Mouse (Mus musculus): ENCODE measurements around the gene Izumo1. TPM values are rescaled to one million over a fixed set of nuclear protein-coding genes. Genes with fewer than 3 reads are reported as not detected.

Izumo1 gene
- polyA plus RNA-seq, 1 experiment from 2014 or later: not detected

DNA sequence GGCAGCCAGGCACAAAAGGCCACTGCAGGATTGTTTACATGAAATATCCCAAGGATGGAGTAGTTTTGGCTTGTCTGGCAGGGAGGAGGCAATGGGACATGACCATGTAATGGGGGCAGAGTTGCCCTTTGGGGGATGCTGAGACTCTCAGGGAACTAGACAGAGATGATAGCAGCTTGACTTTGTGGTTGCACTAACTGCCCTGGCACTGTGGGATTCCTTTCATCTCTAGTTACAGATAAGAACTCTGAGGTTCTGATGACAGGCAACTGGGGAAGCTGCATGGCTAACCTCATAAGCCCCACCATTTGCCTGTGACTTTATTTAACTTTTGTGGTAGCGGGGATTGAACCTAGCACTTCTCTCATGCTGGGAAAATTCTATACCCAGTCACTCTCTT is 25.5 kb upstream of the Izumo1 start:
- H3K4me1 ChIP-seq: peaks cover 11% of the 10 kb centered on the region
- no peak overlapping the region for H3K4me3 ChIP-seq
- no peak for DNase-seq (ENCODE audit: low spot score)
- H3K9me3 ChIP-seq (replicated peaks): no peaks in the 10 kb centered on the region
- H3K27me3 ChIP-seq (ENCODE audit: low read depth, poor library complexity, severe bottlenecking): no peaks in the 10 kb centered on the region
- H3K36me3 ChIP-seq: no peaks in the 10 kb centered on the region
- no peak overlapping the region for H3K27ac ChIP-seq
- 81% methylated on average over 1 of the region's 1 CpGs for WGBS

DNA sequence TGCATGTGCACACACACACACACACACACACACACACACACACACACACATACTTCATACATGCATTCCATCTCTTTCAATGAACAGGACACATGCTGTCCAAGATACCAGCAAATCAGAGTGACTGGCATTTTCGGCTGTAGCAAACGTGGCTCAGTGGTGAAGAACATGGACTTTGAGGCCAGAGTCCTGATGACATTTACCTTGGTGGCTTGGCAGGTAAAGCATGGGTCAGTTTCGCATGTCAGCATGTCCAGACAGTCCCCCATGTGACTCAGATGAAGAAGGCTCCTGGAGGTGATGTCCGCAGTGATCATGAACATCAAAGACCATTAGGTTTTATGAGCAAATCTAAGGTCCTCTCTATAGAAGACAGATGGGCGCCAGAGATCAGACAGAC is 24.6 kb upstream of the Izumo1 start:
- H3K36me3 ChIP-seq: no peaks in the 10 kb centered on the region
- DNase-seq (ENCODE audit: low spot score): no peak
- no peaks in the 10 kb centered on the region for H3K27me3 ChIP-seq (ENCODE audit: low read depth, poor library complexity, severe bottlenecking)
- H3K27ac ChIP-seq: no peak overlapping the region
- H3K4me1 ChIP-seq: peaks cover 19% of the 10 kb centered on the region
- H3K9me3 ChIP-seq (replicated peaks): no peaks in the 10 kb centered on the region
- 88% methylated on average over 5 of the region's 5 CpGs for WGBS
- no peak overlapping the region for H3K4me3 ChIP-seq

DNA sequence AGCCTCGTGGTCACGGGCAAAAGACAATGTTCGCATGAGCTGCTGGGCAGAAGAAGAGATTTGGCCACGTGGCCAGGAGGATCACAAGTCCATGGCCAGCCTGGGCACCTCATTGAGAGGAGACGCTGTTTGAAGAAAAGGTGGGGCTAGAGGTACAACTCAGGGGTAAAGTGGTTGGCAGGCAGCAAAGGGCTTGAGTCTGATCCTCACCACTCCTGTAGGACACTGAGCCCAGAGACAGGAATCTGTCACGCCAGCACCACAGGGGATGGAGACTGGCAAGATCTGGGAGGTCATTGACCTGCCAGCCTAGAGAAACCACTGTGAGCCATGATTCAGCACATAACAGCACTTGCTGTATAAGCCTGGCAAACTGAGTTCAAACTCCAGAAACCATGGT is 24.1 kb upstream of the Izumo1 start:
- Histone ChIP-seq H3K4me1 (peaks cover 20% of the 10 kb centered on the region), H3K36me3 (no peaks in the 10 kb centered on the region), H3K27me3 (ENCODE audit: low read depth, poor library complexity, severe bottlenecking) (no peaks in the 10 kb centered on the region), H3K9me3 (replicated peaks) (no peaks in the 10 kb centered on the region), H3K4me3 (no peak overlapping the region), H3K27ac (no peak overlapping the region)
- 92% methylated on average over 6 of the region's 6 CpGs for WGBS
- DNase-seq (ENCODE audit: low spot score): no peak

DNA sequence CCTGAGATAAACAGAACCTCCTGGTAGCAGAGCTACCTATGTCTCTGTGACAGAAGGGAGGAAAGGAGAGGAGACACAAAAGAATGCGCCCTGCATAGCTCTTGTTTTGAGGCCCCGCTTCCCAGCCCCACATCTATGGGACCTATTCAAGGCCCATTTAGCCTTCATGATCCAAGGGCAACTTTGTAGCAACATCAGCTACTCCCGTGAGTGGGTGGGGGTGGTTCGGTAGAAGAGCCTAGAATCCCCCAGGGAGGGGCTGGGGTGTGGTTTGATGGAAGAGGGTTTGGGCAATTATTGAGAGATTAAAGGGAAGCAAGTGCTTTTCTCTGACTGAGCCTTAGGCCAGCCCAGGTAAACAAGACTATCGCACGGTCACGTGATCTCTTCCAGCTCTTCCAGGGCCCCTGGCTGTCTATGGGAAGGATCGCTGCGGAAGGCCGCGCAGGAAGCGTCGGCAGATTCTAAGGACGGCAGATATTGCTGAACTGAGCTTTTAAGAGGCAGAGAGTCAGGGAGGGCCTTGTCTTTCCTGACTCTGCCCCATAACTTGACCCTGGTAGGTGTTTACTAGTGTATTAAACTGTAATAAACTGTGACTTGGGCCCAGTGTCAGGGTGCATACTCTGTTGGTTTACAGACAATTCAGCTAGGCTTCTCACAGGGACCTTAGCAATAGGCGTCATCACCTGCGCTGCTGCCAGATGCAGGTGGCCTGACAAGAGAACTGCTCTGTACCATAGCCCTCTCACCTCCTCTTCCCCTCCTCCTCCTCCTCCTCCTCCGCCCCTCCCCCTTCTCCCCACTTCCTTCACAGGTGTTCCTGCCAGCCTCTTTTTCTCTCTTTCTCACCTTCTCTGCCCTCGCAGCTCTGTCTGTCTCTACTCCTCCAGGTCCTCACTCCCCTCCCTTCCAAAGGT is 22.4 kb upstream of the Izumo1 start:
- no peaks in the 10 kb centered on the region for H3K36me3 ChIP-seq

DNA sequence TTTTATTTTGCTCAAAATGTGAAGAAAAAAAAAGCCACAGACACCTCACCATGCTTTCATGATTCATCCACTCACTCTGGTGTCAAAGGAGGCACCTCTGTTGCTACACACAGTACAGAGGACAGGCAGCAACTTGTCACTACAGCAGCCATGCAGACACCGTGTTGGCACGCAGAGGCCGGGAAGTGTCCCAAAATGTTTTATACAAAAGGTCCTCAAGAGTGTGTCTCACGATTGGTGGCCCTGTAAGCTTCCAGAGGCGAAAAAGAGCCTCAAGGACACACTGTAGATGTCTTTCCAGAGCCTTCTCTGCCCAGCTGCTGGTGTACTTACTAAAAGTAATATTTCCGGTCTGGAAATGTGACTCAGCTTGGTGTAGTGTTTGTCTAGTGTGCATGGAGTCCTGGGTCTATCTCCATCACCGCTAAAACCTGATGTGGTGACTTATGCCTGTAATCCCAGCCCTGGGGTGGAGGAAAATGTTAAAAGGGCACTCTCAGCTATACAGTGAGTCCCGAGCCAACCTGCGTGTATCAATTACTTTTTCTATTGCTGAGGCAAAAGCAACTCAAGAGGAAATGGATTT is 15.8 kb upstream of the Izumo1 start:
- Histone ChIP-seq H3K36me3 (no peaks in the 10 kb centered on the region), H3K4me3 (no peak overlapping the region), H3K4me1 (peaks cover 9% of the 10 kb centered on the region), H3K27ac (no peak overlapping the region), H3K27me3 (ENCODE audit: low read depth, poor library complexity, severe bottlenecking) (no peaks in the 10 kb centered on the region), H3K9me3 (replicated peaks) (no peaks in the 10 kb centered on the region)
- WGBS: 87% methylated on average over 9 of the region's 9 CpGs
- no peak for DNase-seq (ENCODE audit: low spot score)

More for the DNA sequence above, 22.4 kb upstream of the Izumo1 start:
- 50% methylated on average over 18 of the region's 18 CpGs for WGBS
- H3K9me3 ChIP-seq (replicated peaks): no peaks in the 10 kb centered on the region
- H3K4me1 ChIP-seq: peaks cover 20% of the 10 kb centered on the region
- no peaks in the 10 kb centered on the region for H3K27me3 ChIP-seq (ENCODE audit: low read depth, poor library complexity, severe bottlenecking)
- no peak overlapping the region for H3K27ac ChIP-seq
- H3K4me3 ChIP-seq: no peak overlapping the region
- DNase-seq (ENCODE audit: low spot score): no peak

DNA sequence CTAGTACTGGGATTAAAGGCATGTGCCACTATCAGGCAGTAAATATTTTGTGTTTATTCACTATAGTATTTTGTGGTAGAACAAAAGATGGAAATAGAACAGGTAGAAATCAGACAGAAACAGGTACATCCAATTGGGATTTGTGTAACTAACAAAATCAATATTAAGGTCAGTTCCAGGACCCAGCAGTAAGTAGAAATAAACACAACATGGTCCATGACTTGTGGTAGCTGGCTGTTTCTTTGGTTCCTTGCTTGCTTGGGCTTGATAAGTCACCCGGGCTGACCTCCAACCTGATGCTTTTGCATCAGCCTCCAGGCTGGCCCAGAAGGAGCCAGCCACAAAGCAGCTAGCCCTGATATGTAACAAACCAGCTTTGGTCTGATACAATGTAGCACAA is 12.1 kb upstream of the Izumo1 start:
- WGBS: 71% methylated on average over 1 of the region's 1 CpGs
- no peak overlapping the region for H3K4me3 ChIP-seq
- no peaks in the 10 kb centered on the region for H3K36me3 ChIP-seq
- H3K27ac ChIP-seq: no peak overlapping the region
- DNase-seq (ENCODE audit: low spot score): no peak
- H3K4me1 ChIP-seq: no peaks in the 10 kb centered on the region
- 0 out of 2 replicates have a peak, but pooled peaks cover 6% of the 10 kb centered on the region for H3K27me3 ChIP-seq (ENCODE audit: low read depth, poor library complexity, severe bottlenecking)
- no peaks in the 10 kb centered on the region for H3K9me3 ChIP-seq (replicated peaks)

DNA sequence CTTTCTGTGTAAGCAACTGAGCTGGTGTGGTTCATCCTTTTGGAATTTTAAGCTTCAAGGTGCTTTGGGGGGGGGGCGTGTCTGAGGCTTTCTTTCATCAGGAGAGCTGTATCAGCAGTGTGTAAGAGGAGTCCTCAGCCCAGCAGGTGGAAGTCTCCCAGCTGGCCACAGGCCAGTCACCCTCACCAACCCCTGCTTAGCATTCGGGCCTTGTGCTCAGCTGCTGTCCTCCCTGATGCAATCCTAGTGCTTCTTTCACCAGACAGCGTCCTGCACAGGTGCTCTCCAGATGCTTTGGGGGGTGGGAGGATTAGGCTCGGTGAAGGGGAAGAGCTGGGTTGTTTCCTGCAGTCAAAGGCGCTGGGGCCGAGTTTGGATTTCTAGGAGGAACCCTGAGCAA is 5.3 kb upstream of the Izumo1 start:
- H3K27me3 ChIP-seq (ENCODE audit: low read depth, poor library complexity, severe bottlenecking): peaks cover 64% of the 10 kb centered on the region
- no peak overlapping the region for H3K4me3 ChIP-seq
- no peaks in the 10 kb centered on the region for H3K36me3 ChIP-seq
- DNase-seq (ENCODE audit: low spot score): no peak
- peaks cover 19% of the 10 kb centered on the region for H3K4me1 ChIP-seq
- WGBS: 19% methylated on average over 6 of the region's 6 CpGs
- no peak overlapping the region for H3K27ac ChIP-seq
- H3K9me3 ChIP-seq (replicated peaks): no peaks in the 10 kb centered on the region

DNA sequence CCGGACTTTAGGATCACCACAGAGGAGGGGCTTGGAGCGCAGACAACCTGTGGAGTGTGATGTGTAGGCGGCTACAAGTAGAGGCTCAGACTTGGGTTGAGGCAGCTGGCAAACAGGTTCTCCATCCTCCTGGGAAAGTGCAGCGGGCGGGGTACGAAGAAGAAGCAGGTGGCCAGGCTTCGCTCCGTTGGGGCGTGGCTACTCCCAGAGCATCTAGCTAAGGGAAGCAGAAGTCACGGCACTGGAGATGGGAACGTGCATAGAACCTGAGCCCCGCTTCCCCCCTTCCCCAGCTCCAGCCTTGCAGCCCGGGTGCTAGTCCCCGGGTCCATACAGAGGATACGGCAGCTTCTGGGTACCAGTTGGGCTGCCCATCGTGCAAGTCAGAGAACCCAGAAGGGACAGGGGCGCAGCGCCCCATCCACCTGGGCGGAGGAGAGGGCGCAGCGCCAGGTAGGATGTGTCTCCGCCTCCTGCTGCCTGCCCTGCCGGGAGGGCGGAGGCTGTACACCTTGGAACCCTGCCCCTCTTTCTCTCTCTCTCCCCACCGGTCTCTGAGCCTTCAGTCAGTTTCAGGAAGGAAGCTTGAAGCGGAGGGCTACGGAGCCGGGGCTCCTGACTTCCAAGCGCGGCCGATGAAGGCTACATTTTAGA is 4.4 kb upstream of the Izumo1 start, which contains the start of gene Fut1:
Gene Fut1, plus strand, starts transcription at position 248 of the 654 bp plus-strand sequence.
- H3K4me3 ChIP-seq: peak within 1 kb of the TSS; percentile 25
- WGBS: 5% methylated on average over 31 of the region's 31 CpGs
- DNase-seq (ENCODE audit: low spot score): peak; percentile 43
- H3K36me3 ChIP-seq: no peaks in the 10 kb centered on the region
- no peak within 1 kb of the TSS for H3K27ac ChIP-seq
- H3K27me3 ChIP-seq (ENCODE audit: low read depth, poor library complexity, severe bottlenecking): peaks cover 64% of the 10 kb centered on the region
- no peaks in the 10 kb centered on the region for H3K9me3 ChIP-seq (replicated peaks)
- peaks cover 19% of the 10 kb centered on the region for H3K4me1 ChIP-seq

DNA sequence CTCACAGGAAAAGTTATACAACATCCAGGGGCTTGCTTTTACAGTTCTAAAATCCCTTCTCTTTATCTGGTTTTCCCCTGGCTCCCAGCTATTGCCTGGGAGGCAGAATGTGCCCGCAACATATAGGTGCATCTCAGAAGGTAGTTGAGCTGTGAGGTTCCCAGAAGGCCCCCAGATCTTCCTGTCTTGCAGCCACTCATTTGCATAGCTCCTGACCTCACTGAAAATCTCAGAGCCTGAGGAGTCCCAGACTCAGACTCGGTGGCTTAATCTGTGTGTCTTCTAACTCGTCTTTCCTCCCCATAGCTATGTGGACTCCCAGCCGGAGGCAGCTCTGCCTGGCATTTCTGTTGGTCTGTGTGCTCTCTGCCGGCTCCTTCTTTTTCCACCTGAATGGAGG is 3.3 kb upstream of the Izumo1 start:
- Histone ChIP-seq H3K9me3 (replicated peaks) (no peaks in the 10 kb centered on the region), H3K36me3 (no peaks in the 10 kb centered on the region), H3K27me3 (ENCODE audit: low read depth, poor library complexity, severe bottlenecking) (peaks cover 64% of the 10 kb centered on the region), H3K4me3 (no peak overlapping the region), H3K27ac (no peak overlapping the region), H3K4me1 (peaks cover 19% of the 10 kb centered on the region)
- no peak for DNase-seq (ENCODE audit: low spot score)
- 85% methylated on average over 5 of the region's 5 CpGs for WGBS

DNA sequence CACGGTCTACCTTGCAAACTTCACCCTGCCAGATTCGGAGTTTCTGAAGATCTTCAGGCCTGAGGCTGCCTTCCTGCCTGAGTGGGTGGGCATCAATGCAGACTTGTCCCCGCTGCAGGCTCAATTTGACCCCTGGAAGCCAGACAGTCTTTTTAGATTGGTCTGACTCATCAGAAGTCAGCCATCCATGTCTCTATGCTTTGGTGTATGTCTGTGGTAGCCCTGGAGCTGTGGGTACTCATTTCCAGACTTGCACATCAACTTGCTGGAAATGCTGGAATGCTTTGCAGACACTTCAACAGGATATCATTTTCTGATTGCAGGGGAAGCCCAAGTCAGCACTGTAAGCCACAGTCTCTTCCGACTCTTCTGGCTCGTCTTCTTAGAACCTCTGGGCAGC is 2.0 kb upstream of the Izumo1 start:
- no peak for DNase-seq (ENCODE audit: low spot score)
- WGBS: 91% methylated on average over 5 of the region's 5 CpGs
- Histone ChIP-seq H3K4me1 (peaks cover 19% of the 10 kb centered on the region), H3K4me3 (no peak overlapping the region), H3K27ac (no peak overlapping the region), H3K36me3 (no peaks in the 10 kb centered on the region), H3K27me3 (ENCODE audit: low read depth, poor library complexity, severe bottlenecking) (peaks cover 58% of the 10 kb centered on the region), H3K9me3 (replicated peaks) (no peaks in the 10 kb centered on the region)

DNA sequence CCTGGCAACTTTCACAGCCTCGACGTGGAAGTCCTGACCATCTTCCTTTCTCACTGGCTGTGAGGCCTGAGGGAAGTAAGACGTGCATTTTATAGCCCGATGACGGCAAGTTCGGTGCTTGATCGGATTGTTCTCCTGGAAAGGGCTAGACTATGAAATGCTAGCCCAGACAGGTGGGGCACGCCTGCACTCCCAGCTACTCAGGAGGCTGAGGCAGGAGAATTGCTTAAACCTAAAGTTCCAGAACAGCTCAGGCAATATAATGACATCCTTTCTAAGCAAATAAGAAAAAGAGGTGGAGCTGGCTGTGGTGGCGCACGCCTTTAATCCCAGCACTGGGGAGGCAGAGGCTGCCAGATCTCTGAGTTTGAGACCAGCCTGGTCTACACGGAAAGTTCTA is 1.9 kb downstream of the Izumo1 start:
- H3K27ac ChIP-seq: no peak overlapping the region
- DNase-seq (ENCODE audit: low spot score): no peak
- WGBS: 91% methylated on average over 11 of the region's 11 CpGs
- no peaks in the 10 kb centered on the region for H3K9me3 ChIP-seq (replicated peaks)
- H3K4me1 ChIP-seq: peaks cover 7% of the 10 kb centered on the region
- H3K4me3 ChIP-seq: no peak overlapping the region
- no peaks in the 10 kb centered on the region for H3K36me3 ChIP-seq
- peaks cover 56% of the 10 kb centered on the region for H3K27me3 ChIP-seq (ENCODE audit: low read depth, poor library complexity, severe bottlenecking)

DNA sequence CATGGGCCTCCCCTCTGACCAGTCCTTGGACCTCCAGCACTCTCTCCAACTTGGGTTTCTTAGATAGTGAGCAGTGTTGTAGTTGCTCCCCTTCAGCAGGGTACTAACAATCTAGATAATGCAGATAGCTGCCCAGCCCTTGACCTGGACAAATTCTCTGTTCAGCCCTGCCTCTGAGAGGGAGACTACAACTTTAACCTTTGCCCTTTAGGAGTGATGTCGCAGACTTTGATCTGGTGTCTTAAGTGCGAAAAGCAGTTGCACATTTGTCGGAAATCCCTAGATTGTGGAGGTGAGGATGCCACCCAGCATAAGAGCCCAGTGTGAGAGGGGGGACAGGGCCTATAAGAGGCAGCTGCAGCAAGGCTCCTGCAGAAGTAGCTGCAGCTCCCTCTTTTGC is 3.1 kb downstream of the Izumo1 start:
- Histone ChIP-seq H3K27ac (no peak overlapping the region), H3K9me3 (replicated peaks) (no peaks in the 10 kb centered on the region), H3K27me3 (ENCODE audit: low read depth, poor library complexity, severe bottlenecking) (peaks cover 56% of the 10 kb centered on the region), H3K4me1 (peaks cover 14% of the 10 kb centered on the region), H3K36me3 (no peaks in the 10 kb centered on the region), H3K4me3 (no peak overlapping the region)
- no peak for DNase-seq (ENCODE audit: low spot score)
- WGBS: 40% methylated on average over 3 of the region's 3 CpGs

DNA sequence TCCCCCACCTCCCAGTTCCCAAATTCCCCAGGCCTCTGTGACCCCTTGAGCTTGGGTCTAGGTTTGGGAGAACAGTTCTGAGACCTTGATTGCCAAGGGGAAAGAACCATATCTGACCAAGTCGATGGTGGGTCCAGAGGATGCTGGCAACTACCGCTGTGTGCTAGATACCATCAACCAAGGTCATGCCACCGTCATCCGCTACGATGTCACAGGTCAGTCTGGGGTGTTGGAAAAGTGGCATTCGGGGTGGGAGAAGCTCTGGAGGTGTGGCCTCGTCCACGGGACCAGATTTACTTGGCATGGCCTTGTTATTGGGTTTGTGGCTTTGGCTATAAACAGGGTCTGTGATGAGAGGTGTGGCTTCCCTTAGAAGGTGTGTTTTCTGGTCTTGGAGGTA is 3.9 kb downstream of the Izumo1 start:
- H3K36me3 ChIP-seq: no peaks in the 10 kb centered on the region
- H3K9me3 ChIP-seq (replicated peaks): no peaks in the 10 kb centered on the region
- peaks cover 57% of the 10 kb centered on the region for H3K27me3 ChIP-seq (ENCODE audit: low read depth, poor library complexity, severe bottlenecking)
- no peak overlapping the region for H3K27ac ChIP-seq
- WGBS: 90% methylated on average over 8 of the region's 8 CpGs
- peaks cover 17% of the 10 kb centered on the region for H3K4me1 ChIP-seq
- no peak overlapping the region for H3K4me3 ChIP-seq
- DNase-seq (ENCODE audit: low spot score): no peak

Data from limb, embryonic 10.5 days (tissue).